Comparison of ENCODE assay signal across 16 mouse cellular contexts in the genomic region with DNA sequence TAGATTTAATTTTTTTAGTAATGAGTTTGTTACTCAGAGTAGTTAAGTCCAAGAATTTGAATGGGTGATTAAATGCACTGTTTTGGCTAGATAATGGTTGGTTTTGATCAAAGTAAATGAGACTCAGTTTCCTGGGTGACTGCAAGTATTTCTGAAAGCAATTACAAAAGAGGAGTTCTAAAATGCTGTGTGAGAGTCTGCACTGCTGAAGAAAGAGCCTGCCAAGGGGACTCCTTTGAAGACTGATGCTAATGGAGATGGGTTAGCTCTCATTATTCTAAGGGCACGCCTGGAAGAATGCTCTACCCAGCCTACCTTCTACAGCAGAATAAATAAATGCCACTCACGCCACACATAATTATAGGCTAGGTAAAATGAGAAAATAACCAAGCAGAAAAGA.
DNase-seq lines count a peak whose midpoint lies in the region; ATAC-seq and TF ChIP-seq lines count a peak whose summit lies in the region.
"Had no signal": no experiment of that assay in that cellular context is flagged by ENCODE, and none has a peak within 500 bp of the region (broad histone marks: within the 10 kb centered on the region; RNA-seq: fewer than 3 reads in every experiment).

No protein-coding gene starts in this region.

- no peak for TF ChIP-seq CTCF in forebrain, postnatal 0 days (IDR thresholded peaks at IDR 0.05; ENCODE audit: low read depth)
- TF ChIP-seq CTCF in lung, postnatal 0 days (IDR thresholded peaks at IDR 0.05): no peak

- peaks cover 14% of the 10 kb centered on the region for H3K36me3 ChIP-seq in forebrain, postnatal 0 days (ENCODE audit: insufficient read depth)
- peaks cover 8% of the 10 kb centered on the region; the same call in 1 of the 2 replicates for H3K36me3 ChIP-seq in midbrain, embryonic 12.5 days
- 0 out of 2 replicates have a peak, but pooled peaks cover 10% of the 10 kb centered on the region for H3K36me3 ChIP-seq in lung, postnatal 0 days (ENCODE audit: insufficient read depth, low read length)

- 17% methylated on average over 2 of the region's 2 CpGs for WGBS in forebrain, postnatal 0 days
- WGBS in midbrain, embryonic 12.5 days: 11% methylated on average over 2 of the region's 2 CpGs
- 68% methylated on average over 2 of the region's 2 CpGs for WGBS in lung, postnatal 0 days

- peaks cover 7% of the 10 kb centered on the region; the same call in 1 of the 2 replicates for H3K4me1 ChIP-seq in forebrain, postnatal 0 days (ENCODE audit: insufficient read depth)
- H3K4me1 ChIP-seq in midbrain, embryonic 12.5 days: peaks cover 23% of the 10 kb centered on the region
- H3K4me1 ChIP-seq in lung, postnatal 0 days (ENCODE audit: insufficient read depth, low read depth, low read length): no peaks in the 10 kb centered on the region
- H3K4me1 ChIP-seq: liver, embryonic 12.5 days had no signal

- H3K9me3 ChIP-seq in forebrain, postnatal 0 days (ENCODE audit: low read length): no peaks in the 10 kb centered on the region
- H3K9me3 ChIP-seq in midbrain, embryonic 12.5 days: no peaks in the 10 kb centered on the region
- H3K9me3 ChIP-seq in lung, postnatal 0 days (ENCODE audit: low read length): no peaks in the 10 kb centered on the region
- H3K9me3 ChIP-seq: liver, embryonic 12.5 days had no signal

- H3K27ac ChIP-seq in forebrain, postnatal 0 days (ENCODE audit: low read depth, low read length): peak overlapping the region; percentile 54
- no peak overlapping the region for H3K27ac ChIP-seq in midbrain, embryonic 12.5 days (replicated peaks)
- H3K27ac ChIP-seq in lung, postnatal 0 days (ENCODE audit: low read length): no peak overlapping the region
- H3K27ac ChIP-seq: liver, embryonic 12.5 days; stomach, postnatal 0 days had no signal

- no peak overlapping the region for H3K4me2 ChIP-seq in forebrain, postnatal 0 days (ENCODE audit: low read depth)
- 0 out of 2 replicates have a peak overlapping the region, but pooled peaks have one; percentile 3 for H3K4me2 ChIP-seq in midbrain, embryonic 12.5 days (replicated peaks)
- no peak overlapping the region for H3K4me2 ChIP-seq in lung, postnatal 0 days (replicated peaks; ENCODE audit: low read depth, low read length)
- H3K4me2 ChIP-seq: liver, embryonic 12.5 days had no signal

- no peaks in the 10 kb centered on the region for H3K27me3 ChIP-seq in forebrain, postnatal 0 days (ENCODE audit: insufficient read depth, low read length)
- no peaks in the 10 kb centered on the region for H3K27me3 ChIP-seq in midbrain, embryonic 12.5 days
- H3K27me3 ChIP-seq in lung, postnatal 0 days (replicated peaks; ENCODE audit: insufficient read depth, low read length): no peaks in the 10 kb centered on the region
- H3K27me3 ChIP-seq: liver, embryonic 12.5 days had no signal

- ATAC-seq in forebrain, postnatal 0 days: peak; percentile 73
- ATAC-seq in midbrain, embryonic 12.5 days (ENCODE audit: low FRiP score, low read depth): peak; percentile 87
- no peak for ATAC-seq in lung, postnatal 0 days
- ATAC-seq: inflammation-experienced regulatory T-cells, adult 6 months; liver, embryonic 12.5 days had no signal

- no peak overlapping the region for H3K4me3 ChIP-seq in forebrain, postnatal 0 days (ENCODE audit: low read depth, low read length)
- no peak overlapping the region for H3K4me3 ChIP-seq in midbrain, embryonic 12.5 days
- no peak overlapping the region for H3K4me3 ChIP-seq in lung, postnatal 0 days (ENCODE audit: low read depth, low read length)
- H3K4me3 ChIP-seq: liver, embryonic 12.5 days had no signal

- DNase-seq in left cerebral cortex, adult 9 months (ENCODE audit: low spot score in 2 of 2): peak; percentile 13 to 36
- DNase-seq in left cerebral cortex, adult 18-20 months (ENCODE audit: low spot score in 2 of 2): no peak
- peak; percentile 25 for DNase-seq in forebrain, postnatal 0 days
- no peak for DNase-seq in spleen, postnatal 10 days (ENCODE audit: low spot score in 2 of 2)
- DNase-seq in spleen, adult 12 weeks (ENCODE audit: low spot score): no peak
- no peak for DNase-seq in lung, postnatal 0 days (ENCODE audit: low spot score)
- no peak for DNase-seq in lung, adult 18-20 months
- DNase-seq: B cell, adult 2 months; cerebellum, adult 11-12 months; gastrocnemius, postnatal 36 days; kidney, postnatal 10 days; lung, postnatal 14 days had no signal

- no peak overlapping the region for H3K9ac ChIP-seq in forebrain, postnatal 0 days
- no peak overlapping the region for H3K9ac ChIP-seq in midbrain, embryonic 12.5 days (replicated peaks)
- H3K9ac ChIP-seq in lung, postnatal 0 days (replicated peaks; ENCODE audit: low read depth): no peak overlapping the region
- H3K9ac ChIP-seq: liver, embryonic 12.5 days had no signal

- TF ChIP-seq EP300 in lung, postnatal 0 days (IDR thresholded peaks at IDR 0.05): no peak

Comparison
In these comparisons a context has a peak if more than half of its experiments do, and no peak if none do; other contexts are left out.
1. DNase-seq: peak in left cerebral cortex, adult 9 months (2 of 2) and forebrain, postnatal 0 days (single experiment); none in left cerebral cortex, adult 18-20 months (0 of 2), spleen, postnatal 10 days (0 of 2), spleen, adult 12 weeks (single experiment), lung, postnatal 0 days (single experiment) and lung, adult 18-20 months (0 of 2).